Mouse (Mus musculus): ENCODE data around the gene Ppm1n. TPM values are rescaled to one million over a fixed set of nuclear protein-coding genes. Genes with fewer than 3 reads are reported as not detected.

The Ppm1n gene
- total RNA-seq, 1 experiment from 2014 or later = not detected

DNA sequence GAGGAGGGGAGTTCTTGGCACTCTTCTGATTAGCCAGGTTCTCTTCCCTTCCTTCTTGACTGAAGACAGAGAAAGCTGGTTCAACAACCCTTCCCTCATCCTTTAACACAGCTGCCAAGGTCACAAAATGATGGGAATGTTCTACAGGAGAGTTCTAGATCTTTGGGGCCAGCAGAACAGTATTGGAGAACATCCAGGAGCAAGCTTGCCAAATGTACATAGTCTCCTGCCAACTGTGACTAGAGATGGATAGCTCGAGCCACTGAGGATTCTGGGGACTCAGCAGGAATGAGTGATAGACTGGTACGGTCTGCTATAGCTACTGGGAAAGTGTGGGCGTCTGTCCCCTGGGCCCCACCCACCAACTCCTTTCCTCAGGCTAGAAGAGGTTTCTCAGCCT lies 21.5 kb downstream of the Ppm1n start:
- no peak for ATAC-seq (ENCODE audit: extremely low read depth, insufficient number of reproducible peaks, low FRiP score, poor library complexity, severe bottlenecking)

DNA sequence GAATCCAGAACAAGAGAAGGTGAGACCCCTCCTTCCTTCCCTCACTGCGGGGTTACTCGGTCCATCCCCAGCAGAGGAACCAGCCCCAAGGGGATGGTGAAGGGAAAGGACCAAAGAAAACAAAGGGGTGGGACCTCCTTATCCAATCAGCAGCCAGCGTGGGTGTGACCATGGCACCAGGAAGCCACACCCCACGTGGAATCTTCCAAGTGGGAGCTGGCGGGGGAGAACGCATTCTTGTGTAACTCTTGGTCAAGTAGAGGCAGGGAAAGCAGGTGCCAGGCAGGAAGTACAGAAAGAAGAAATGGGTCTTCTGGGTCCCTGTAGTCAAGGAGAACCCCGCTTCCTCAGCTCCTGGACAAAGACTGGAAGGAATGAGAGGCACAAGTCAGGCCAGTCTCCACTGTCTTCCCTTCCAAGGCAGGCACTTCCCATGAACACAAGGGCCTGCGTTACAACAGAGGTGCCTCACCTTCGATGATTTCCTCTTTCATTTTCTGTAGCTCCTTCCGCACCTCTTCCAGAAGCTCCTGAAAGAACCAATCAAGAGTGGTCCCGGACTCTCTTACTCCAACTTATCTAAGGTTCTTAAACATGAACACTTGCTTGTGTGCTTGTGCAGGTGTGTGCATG lies 22.4 kb downstream of the Ppm1n start:
- ATAC-seq (ENCODE audit: extremely low read depth, insufficient number of reproducible peaks, low FRiP score, poor library complexity, severe bottlenecking) = peak; percentile 43; the same call in 1 of the 2 replicates

DNA sequence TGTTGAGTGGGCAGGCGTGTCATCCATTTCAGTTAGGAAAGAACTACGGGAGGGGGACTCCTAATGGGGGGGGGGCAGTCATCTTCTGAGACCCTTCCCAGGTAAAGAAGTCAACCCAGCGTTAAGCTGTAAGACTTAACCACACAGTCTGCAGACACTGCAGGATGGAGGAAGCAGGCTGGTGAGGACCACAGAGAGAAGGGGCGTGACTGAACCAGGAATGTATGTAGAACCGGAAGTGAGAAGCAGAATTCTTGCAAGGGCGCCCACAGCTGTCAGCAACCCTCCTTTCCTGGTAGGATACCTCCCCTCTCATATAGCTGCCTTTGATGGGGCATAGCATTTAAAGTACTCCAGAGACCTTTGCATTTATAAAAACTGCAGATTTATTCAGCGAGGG lies 23.3 kb downstream of the Ppm1n start:
- ATAC-seq (ENCODE audit: extremely low read depth, insufficient number of reproducible peaks, low FRiP score, poor library complexity, severe bottlenecking) = no peak

DNA sequence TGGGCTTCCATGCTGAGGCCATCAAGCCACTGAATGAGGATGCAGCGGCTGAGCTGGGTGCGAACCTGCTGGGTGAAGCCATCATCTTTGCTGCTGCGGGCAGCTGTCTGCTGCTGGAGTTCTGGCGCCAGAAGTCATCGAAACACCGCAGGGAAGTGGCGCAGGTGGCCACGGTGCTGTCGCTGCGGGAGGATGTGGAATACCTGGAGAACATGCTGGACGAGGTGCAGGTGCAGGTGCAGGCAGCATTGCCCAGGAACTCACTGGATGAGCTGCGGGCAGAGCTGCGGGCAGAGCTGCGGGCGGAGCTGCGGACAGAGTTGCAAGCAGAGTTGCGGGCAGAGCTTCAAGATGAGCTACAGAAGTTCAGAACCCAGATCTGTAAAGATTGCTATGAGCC lies 24.5 kb downstream of the Ppm1n start:
- ATAC-seq (ENCODE audit: extremely low read depth, insufficient number of reproducible peaks, low FRiP score, poor library complexity, severe bottlenecking) = no peak

DNA sequence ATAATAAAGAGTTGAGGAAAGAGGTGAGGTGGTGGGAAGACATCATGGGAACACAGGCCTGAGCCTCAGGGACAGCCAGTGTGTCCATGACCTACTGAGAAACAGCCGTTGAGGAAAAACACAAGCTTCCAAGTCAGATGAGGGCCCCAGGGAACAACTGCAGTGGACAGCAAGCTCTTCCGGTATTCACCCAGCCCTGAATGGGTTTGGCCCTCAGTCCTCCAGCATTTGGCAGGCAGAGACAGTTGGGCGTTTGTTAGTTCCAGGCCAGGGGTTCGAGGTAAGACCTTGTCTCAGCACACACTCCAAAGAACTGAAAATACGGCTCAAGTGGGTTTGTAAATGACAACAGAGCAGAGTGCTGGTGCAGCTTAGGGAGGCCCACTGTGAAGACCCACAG lies 26.4 kb downstream of the Ppm1n start:
- ATAC-seq (ENCODE audit: extremely low read depth, insufficient number of reproducible peaks, low FRiP score, poor library complexity, severe bottlenecking) = no peak

DNA sequence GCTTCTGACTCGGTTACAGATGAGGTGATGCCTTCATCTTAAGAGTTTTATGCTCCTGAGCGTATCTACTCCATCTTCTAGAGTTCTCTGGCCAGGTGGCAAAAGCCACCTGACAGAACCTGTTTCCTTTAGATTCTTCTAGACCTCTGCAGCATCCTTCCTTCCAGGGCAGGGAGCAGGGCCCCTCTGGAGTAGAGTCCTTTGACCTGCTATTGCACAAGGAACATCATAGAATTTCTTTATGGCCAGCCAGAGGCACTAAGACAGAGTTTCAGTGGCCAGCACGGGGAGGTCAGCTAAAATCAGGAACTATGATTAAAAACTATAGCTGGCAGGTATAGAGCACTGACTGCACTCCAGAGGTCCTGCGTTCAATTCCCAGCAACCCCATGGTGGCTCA lies 27.8 kb downstream of the Ppm1n start:
- no peak for ATAC-seq (ENCODE audit: extremely low read depth, insufficient number of reproducible peaks, low FRiP score, poor library complexity, severe bottlenecking)

DNA sequence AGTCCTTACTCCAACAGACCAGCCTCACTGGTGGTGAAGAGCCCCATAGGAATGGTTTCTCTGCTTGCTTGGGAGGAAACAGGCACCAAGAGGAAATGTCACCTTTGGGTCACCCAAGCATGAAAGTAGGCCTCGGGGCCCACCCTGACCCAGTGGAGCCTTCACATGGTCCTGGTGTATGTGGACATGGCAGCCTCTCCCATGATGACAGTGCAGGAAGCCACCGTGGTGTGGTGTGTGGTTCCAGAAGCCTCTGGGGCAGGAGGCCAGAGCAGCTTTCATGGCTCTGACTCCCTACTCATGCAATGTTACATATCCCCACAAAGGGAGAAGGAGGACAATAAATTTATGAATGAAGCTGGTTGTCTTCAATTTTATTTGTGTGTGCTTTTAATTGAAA lies 32.4 kb downstream of the Ppm1n start:
- ATAC-seq (ENCODE audit: extremely low read depth, insufficient number of reproducible peaks, low FRiP score, poor library complexity, severe bottlenecking) = no peak

DNA sequence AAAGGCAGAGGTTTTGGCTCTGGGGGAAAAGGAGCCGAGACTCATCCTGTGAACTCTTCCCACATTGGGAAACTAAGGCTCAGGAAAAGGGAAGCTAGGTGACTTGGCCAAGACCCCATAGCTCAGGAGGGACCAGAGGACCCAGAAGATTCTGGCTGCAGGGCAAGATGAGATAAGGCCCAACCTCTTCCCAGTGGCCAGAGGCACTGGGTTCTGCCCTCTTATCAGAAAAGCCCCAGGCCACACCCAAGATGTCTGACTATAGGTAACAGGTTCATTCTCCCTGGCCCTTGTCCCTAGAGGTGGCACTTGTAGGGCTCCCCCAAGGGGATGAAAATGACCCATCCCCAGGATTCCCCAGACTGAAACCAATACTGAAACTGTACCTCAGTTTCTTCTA lies 33.0 kb downstream of the Ppm1n start:
- ATAC-seq (ENCODE audit: extremely low read depth, insufficient number of reproducible peaks, low FRiP score, poor library complexity, severe bottlenecking) = no peak

DNA sequence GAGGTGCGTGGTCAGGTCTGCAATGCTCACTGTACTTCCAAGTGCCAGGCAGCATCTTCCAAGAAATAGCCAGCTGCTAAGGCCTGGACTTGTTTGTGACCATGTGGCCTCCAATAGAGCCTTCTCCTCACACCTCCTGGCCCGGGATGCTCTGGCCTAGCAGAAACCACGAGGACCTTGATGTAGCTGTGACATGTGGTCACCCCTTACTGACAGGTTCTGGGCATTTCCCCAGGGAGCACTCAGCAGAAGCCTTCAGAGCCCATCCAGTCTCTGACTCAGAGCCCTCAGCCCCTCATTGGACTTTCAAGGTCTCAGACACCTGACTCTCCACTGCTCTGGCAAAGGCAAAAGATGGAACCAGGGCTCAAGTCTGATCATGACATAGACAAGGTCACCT lies 34.8 kb downstream of the Ppm1n start:
- no peak for ATAC-seq (ENCODE audit: extremely low read depth, insufficient number of reproducible peaks, low FRiP score, poor library complexity, severe bottlenecking)

DNA sequence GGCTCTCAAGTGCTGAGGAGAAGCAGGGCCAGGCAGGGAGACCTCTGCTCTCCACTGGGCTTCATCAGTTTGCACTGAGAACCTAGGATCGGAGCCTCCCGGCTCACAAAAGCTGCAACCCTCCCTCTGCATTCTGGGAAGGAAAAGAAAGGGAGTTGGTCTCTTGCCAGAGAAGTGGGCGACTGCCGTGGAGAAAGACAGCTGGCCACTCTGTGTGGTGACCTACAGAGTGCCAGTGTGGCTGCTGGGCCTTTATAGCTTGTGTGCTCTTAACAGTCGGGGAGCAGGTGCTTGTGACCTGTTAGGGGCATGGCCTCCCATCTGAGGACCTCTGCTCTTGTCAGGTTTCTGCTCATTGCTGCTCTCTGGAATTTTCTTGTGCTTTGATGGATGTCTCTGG lies 36.0 kb downstream of the Ppm1n start:
- ATAC-seq (ENCODE audit: extremely low read depth, insufficient number of reproducible peaks, low FRiP score, poor library complexity, severe bottlenecking) = no peak

DNA sequence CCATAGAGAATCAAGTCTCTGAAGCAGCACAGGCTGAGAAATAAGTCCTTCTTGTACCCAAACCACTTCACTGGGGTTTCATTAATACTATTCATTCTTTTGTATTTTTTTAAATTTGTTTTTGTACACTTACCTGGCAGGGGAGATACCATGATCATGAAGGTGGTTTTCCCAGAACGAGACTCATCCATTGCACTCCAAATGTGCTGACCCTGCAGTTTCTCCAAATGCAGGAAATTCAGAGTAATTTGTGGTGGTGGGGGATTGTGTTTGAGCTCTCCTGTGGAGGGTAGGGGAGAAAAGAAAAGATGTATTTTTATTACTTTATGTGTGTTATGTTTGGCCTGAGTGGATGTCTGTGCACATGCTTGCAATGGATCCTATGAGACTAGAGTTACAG lies 37.9 kb downstream of the Ppm1n start:
- no peak for ATAC-seq (ENCODE audit: extremely low read depth, insufficient number of reproducible peaks, low FRiP score, poor library complexity, severe bottlenecking)

DNA sequence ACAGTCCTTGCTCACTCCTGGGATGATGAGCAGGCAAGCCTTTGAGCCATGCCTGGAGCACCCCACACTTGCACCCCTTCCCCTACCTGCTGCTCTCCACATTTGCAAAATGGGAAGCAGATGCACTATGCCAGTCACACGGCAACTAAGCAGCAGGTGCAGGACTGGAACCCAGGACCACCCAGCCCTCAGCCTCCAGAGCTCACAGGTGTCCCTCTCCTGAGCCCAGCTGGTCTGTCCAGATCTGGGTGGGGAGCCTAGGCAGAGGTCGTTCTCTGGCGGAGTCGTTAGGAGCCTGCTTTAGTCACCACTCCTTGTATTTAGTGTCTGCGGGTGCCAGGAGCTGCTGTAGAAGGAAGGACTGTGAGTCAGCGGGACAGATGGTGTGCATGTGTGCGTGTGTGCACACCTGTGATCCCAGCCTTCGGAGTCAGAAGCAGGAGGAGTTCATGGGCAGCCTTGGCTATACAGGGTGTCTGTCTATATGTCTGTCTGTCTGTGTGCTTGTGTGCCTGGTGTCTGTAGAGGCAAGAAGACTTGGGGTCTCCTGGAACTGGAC lies 38.9 kb downstream of the Ppm1n start:
- ATAC-seq (ENCODE audit: extremely low read depth, insufficient number of reproducible peaks, low FRiP score, poor library complexity, severe bottlenecking) = no peak

DNA sequence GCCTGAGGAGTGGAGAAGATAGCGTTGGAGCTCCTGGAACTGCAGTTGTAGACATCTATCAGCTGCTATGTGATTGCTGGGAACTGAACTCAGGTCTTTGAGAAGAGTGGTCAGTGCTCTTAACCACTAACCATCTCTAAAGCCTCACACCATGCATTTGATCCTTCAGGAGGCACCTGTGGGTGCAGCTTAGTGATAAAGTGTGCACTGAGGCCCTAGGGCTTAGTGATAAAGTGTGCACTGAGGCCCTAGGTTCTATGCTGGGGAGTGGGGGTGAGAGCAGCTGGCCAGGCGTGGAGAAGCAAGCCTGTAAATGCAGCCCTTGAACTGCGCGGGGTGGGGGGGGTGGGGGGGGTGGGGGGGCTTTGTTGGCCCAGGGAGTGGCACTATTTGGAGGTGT lies 39.9 kb downstream of the Ppm1n start:
- ATAC-seq (ENCODE audit: extremely low read depth, insufficient number of reproducible peaks, low FRiP score, poor library complexity, severe bottlenecking) = no peak

DNA sequence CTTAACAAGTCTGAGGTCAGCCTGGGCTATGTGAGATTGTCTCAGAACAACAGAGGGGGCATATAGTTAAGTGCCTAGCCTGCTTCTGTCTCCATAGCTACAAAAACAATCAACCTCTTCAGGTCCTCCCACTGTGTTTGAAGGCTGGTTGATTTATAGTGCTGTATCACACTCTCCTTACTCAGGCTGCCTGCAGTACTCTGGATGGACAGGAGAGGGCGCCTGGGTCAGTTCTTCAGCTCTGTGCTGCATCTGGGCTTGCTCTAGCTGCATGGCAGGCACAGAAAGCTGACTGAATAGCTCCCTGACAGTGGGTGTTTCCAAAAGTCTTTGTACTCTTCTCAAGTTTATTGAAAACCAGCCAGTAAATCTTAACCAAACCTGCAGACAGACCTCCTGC lies 40.4 kb downstream of the Ppm1n start:
- ATAC-seq (ENCODE audit: extremely low read depth, insufficient number of reproducible peaks, low FRiP score, poor library complexity, severe bottlenecking) = peak; percentile 93

DNA sequence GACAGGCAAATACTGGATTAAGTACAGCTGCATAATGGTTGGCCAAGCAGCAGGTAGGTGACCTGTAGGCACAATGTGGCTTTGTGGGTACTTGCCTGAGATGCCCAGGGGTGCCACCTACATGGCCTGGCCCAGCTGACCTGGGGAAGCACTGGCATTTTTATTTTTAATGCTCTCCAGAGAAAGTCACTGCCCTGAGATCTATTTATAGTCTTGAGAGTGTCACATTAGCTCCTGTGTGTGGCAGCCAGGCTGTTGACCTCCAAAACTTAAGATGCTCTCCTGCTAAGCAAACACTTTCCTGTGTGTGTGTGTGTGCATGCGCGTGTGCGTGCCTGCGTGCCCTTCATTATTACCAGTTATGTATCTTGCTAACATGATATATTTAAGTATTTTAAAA lies 41.5 kb downstream of the Ppm1n start:
- ATAC-seq (ENCODE audit: extremely low read depth, insufficient number of reproducible peaks, low FRiP score, poor library complexity, severe bottlenecking) = no peak

DNA sequence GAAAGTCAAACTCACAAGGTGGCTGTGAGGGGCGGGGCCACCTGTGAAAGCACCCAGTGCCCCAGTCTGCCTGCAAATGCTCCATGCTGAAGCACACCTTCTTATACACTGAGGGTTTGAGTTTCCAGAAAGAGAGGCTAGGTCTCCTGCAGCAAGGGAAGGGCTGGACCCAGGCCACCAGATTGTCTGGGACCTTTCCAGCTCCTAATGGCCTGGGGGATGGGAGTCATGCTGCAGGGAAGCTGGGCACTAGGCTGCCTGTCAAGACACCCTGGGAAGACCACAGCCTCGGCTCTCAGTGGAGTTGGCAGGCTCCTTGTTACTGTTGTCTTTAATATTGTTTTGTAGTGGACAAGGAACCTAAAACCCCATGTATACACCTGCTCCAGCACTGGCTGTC lies 43.5 kb downstream of the Ppm1n start:
- ATAC-seq (ENCODE audit: extremely low read depth, insufficient number of reproducible peaks, low FRiP score, poor library complexity, severe bottlenecking) = no peak

DNA sequence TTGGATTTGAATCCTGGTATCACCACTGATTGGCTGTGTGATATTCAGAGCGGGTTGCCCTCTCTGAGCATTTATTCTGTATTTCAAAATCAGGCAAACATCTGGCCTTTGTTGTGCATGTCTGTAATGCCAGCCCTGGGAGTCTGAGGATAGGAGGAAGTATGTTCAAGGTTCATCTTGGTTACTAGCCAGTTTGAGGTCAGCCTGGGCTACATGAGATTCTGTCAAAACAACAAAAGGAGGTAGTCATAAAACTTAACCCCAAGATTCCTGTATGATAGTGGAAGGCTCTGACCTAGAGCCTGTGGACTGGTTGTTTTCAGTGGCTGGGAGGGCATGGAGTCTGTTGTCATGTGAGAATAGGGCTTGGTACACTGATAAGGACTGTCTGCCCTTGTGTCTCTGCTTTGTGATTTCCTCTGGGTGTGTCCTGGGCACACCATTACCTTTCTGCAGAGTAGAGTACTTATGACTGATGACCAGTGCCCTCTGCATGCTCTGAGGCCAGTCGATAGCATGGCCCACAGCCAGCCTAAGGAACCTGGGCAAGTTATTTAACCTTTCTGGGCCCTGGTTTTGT lies 44.7 kb downstream of the Ppm1n start:
- no peak for ATAC-seq (ENCODE audit: extremely low read depth, insufficient number of reproducible peaks, low FRiP score, poor library complexity, severe bottlenecking)

DNA sequence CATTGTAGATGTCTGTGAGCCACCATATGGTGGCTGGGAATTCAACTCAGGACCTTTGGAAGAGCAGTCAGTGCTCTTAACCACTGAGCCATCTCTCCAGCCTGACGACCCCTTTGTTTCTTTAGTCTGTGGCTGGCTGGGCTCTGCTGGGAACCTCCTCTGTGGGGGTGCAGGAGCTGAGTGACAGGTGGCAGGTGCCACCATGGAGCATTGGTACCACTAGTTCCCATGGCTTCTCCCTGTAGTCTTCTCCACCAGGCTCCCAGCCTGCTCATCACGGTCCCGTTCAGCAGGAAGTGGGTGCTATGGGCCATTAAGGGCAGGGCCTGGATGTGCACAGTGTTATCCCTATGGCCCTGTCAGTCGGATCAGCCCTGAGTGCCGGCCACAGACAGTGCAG lies 45.2 kb downstream of the Ppm1n start:
- no peak for ATAC-seq (ENCODE audit: extremely low read depth, insufficient number of reproducible peaks, low FRiP score, poor library complexity, severe bottlenecking)

DNA sequence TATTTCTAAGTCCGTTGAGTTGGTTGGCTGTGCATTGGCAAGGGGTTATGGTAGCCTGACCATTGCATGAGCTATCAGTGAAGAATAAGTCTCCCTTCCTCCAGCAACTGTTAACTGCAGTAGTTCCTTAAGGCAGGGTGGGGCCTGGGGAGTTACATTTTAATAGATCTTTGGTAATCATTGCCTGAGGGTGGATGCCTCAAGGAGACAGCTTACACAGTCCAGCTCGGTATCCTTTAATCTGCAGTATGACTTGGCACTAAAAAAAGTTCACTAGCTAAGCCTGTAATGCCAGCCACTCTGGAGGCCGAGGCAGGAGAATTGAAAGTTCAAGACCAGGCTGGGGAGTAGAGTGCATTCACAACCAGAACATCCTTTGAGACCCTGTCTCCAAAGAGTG lies 48.0 kb downstream of the Ppm1n start:
- ATAC-seq (ENCODE audit: extremely low read depth, insufficient number of reproducible peaks, low FRiP score, poor library complexity, severe bottlenecking) = no peak

DNA sequence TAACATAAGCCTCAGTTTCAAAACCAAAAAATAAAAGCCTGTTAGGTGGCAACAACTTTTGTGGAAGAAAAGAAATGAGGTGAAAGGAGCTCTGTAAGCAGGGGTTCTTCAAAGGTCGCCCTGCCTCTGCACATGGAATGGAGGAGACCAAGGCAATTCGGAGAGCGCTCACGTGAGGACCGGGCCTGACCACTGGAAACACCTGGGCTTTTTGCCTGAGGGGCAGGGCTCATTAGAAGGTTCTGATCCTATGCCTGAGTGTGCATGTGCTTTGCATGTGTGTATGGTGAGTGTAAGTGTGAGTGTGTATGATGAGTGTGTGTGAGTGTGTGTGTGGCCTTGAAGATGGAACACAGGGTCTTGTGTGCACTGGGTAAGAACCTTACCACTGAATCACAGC lies 49.0 kb downstream of the Ppm1n start:
- no peak for ATAC-seq (ENCODE audit: extremely low read depth, insufficient number of reproducible peaks, low FRiP score, poor library complexity, severe bottlenecking)

DNA sequence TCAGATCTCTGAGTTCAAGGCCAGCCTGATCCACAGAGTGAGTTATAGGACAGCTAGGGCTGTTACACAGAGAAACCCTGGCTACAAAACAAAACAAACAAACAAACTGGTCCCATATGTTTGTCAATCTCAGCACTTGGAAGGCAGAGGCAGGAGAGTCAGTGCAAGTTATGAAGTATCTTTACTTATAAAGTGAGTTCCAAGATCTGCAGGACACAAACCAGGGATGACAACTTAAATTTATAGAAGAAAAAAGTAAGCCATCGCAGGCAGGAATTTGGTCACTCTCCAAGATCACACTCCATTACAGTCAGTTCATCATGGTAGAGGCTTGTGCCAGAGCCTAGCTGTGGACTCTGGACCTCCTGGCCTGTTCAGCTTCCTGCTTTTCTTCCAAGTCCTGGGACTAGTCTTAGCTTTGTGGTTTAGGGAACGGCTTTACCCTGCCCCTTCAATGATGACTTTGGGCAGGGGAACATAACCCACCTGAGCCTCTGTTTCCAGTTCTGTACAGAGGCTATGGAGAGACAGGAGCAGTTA lies 49.8 kb downstream of the Ppm1n start:
- ATAC-seq (ENCODE audit: extremely low read depth, insufficient number of reproducible peaks, low FRiP score, poor library complexity, severe bottlenecking) = no peak
